In the genomic region with DNA sequence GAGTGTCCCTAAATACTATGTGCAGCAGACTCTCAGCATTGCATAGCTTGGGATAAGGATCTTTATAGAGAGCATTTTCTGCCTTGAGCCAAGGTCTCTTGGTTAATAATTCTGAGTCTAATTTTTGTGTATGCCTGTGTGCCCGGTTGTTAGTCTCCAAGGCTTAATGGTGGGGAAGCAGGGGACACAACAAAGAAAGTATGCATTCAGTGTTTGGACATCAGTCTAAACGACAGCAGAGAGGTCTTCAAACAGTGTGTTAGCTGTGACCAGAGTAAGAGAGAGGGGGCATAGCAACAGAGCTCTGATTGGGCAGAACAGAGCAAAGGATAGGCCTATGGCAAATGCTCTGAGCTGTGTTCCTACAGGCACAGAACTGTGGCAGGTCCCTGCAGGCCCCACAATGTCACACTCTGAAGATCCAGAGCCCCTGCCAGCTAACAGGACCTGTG, we compare ENCODE assay signal across 11 mouse cellular contexts.
DNase-seq lines count a peak whose midpoint lies in the region; ATAC-seq and TF ChIP-seq lines count a peak whose summit lies in the region.
"Had no signal": no experiment of that assay in that cellular context is flagged by ENCODE, and none has a peak within 500 bp of the region (broad histone marks: within the 10 kb centered on the region; RNA-seq: fewer than 3 reads in every experiment).

No protein-coding gene starts in this region.

- no peaks in the 10 kb centered on the region for H3K9me3 ChIP-seq in hindbrain, embryonic 10.5 days
- no peaks in the 10 kb centered on the region for H3K9me3 ChIP-seq in limb, embryonic 14.5 days (ENCODE audit: control insufficient read depth, low read length)
- H3K9me3 ChIP-seq: liver, embryonic 15.5 days had no signal

- no peak overlapping the region for H3K4me3 ChIP-seq in hindbrain, embryonic 10.5 days
- H3K4me3 ChIP-seq in limb, embryonic 14.5 days (replicated peaks; ENCODE audit: low read length): no peak overlapping the region
- H3K4me3 ChIP-seq: liver, embryonic 15.5 days had no signal

- DNase-seq in frontal cortex, postnatal 10 days (ENCODE audit: low spot score in 2 of 2): peak; percentile 19 to 31
- no peak for DNase-seq in frontal cortex, adult 2 months (ENCODE audit: extremely low spot score in 1 of 2, low spot score in 1 of 2)
- DNase-seq in brain, adult 2 months (ENCODE audit: low read depth, low spot score): peak; percentile 45
- DNase-seq in hindbrain, embryonic 10.5 days (ENCODE audit: low spot score): peak; percentile 20
- DNase-seq in limb, embryonic 14.5 days (ENCODE audit: low spot score): no peak
- DNase-seq in thymus, postnatal 25 days: no peak
- DNase-seq in left cerebral cortex, adult 9 months (ENCODE audit: low spot score in 2 of 2): no peak
- DNase-seq: adrenal gland, adult 2 months; heart, adult 18-20 months had no signal

- no peak for TF ChIP-seq POLR2A in limb, embryonic 14.5 days (IDR thresholded peaks at IDR 0.05; ENCODE audit: borderline replicate concordance, extremely low read depth, insufficient read depth, insufficient read length)

- H3K27me3 ChIP-seq in hindbrain, embryonic 10.5 days (ENCODE audit: insufficient read depth, poor library complexity, severe bottlenecking): no peaks in the 10 kb centered on the region
- no peaks in the 10 kb centered on the region for H3K27me3 ChIP-seq in limb, embryonic 14.5 days (ENCODE audit: control insufficient read depth, insufficient read depth, low read length)
- H3K27me3 ChIP-seq: liver, embryonic 15.5 days had no signal

- peaks cover 8% of the 10 kb centered on the region; the same call in 1 of the 2 replicates for H3K4me1 ChIP-seq in hindbrain, embryonic 10.5 days (replicated peaks)
- H3K4me1 ChIP-seq in limb, embryonic 14.5 days (ENCODE audit: control insufficient read depth, insufficient read depth, low read length): peaks cover 13% of the 10 kb centered on the region
- H3K4me1 ChIP-seq: liver, embryonic 15.5 days had no signal

- no peaks in the 10 kb centered on the region for H3K36me3 ChIP-seq in hindbrain, embryonic 10.5 days
- H3K36me3 ChIP-seq in limb, embryonic 14.5 days (ENCODE audit: control insufficient read depth, insufficient read depth, low read length): no peaks in the 10 kb centered on the region
- H3K36me3 ChIP-seq: liver, embryonic 15.5 days had no signal

- peak; percentile 76 for ATAC-seq in limb, embryonic 14.5 days (ENCODE audit: low FRiP score, low read depth)
- ATAC-seq in monocyte, adult 5-6 weeks (replicated peaks; ENCODE audit: insufficient number of reproducible peaks, low FRiP score, low TSS enrichment, poor library complexity, severe bottlenecking): no peak

- 58% methylated on average over 2 of the region's 2 CpGs for WGBS in hindbrain, embryonic 10.5 days
- WGBS in limb, embryonic 14.5 days: 34% methylated on average over 2 of the region's 2 CpGs

- H3K27ac ChIP-seq in hindbrain, embryonic 10.5 days: peak overlapping the region; percentile 13; the same call in 1 of the 2 replicates
- no peak overlapping the region for H3K27ac ChIP-seq in limb, embryonic 14.5 days (replicated peaks; ENCODE audit: low read depth, low read length)
- H3K27ac ChIP-seq: liver, embryonic 15.5 days had no signal

- no peak overlapping the region for H3K9ac ChIP-seq in limb, embryonic 14.5 days (ENCODE audit: low read depth, low read length, severe bottlenecking)
- H3K9ac ChIP-seq: liver, embryonic 15.5 days had no signal

- no peak overlapping the region for H3K4me2 ChIP-seq in limb, embryonic 14.5 days (replicated peaks; ENCODE audit: low read depth, low read length, severe bottlenecking)
- H3K4me2 ChIP-seq: liver, embryonic 15.5 days had no signal

Comparison
In these comparisons a context has a peak if more than half of its experiments do, and no peak if none do; other contexts are left out.
1. DNase-seq: peak in frontal cortex, postnatal 10 days (2 of 2), brain, adult 2 months (single experiment) and hindbrain, embryonic 10.5 days (single experiment); none in frontal cortex, adult 2 months (0 of 2), limb, embryonic 14.5 days (single experiment), thymus, postnatal 25 days (single experiment) and left cerebral cortex, adult 9 months (0 of 2).